Comparison of ENCODE assay signal across 5 mouse cellular contexts in genomic region chr10:30628444-30628843, GRCm38 (mm10). TPM values are rescaled to one million over a fixed set of nuclear protein-coding genes. Genes with fewer than 3 reads are reported as not detected.
DNase-seq lines count a peak whose midpoint lies in the region; TF ChIP-seq lines count a peak whose summit lies in the region.
"Not testable (repeated sequence)": the region's sequence is repeated elsewhere in the genome, so short reads cannot be mapped to it uniquely, and the experiment has no call there.

No protein-coding gene starts in this region.

- not testable (repeated sequence) for H3K79me2 ChIP-seq in CH12.LX (replicated peaks; ENCODE audit: control insufficient read depth, extremely low read depth, insufficient read depth, poor library complexity, severe bottlenecking)

- H3K4me2 ChIP-seq in CH12.LX (ENCODE audit: insufficient read depth, low read depth, poor library complexity, severe bottlenecking): not testable (repeated sequence)

- H3K27ac ChIP-seq in CH12.LX (ENCODE audit: insufficient read depth, low read depth) (peak overlapping the region; percentile 61; the same call in 1 of the 2 replicates), ES-Bruce4 (ENCODE audit: insufficient read depth, low read length) (peak overlapping the region; percentile 97), ES-E14 (ENCODE audit: insufficient read depth, low read depth, low read length, poor library complexity, severe bottlenecking) (peak overlapping the region; percentile 90)

- not testable (repeated sequence) for TF ChIP-seq POLR2A in CH12.LX (IDR thresholded peaks at IDR 0.05; ENCODE audit: low read depth, low read length); ES-Bruce4 (IDR thresholded peaks at IDR 0.05; ENCODE audit: insufficient read depth, low read length)

- not testable (repeated sequence) for TF ChIP-seq RAD21 in CH12.LX (IDR thresholded peaks at IDR 0.05; ENCODE audit: low read depth, low read length)

- not testable (repeated sequence) for TF ChIP-seq CTCF in CH12.LX (conservative IDR thresholded peaks at IDR 0.05 in 1 of 2, IDR thresholded peaks at IDR 0.05 in 1 of 2; ENCODE audit: low read depth in 2 of 2, low read length in 2 of 2); ES-Bruce4 (IDR thresholded peaks at IDR 0.05; ENCODE audit: low read depth, low read length)

- peaks cover 6 to 46% of the 10 kb centered on the region in 2 experiments for H3K4me1 ChIP-seq in CH12.LX (ENCODE audit: control insufficient read depth in 1 of 2, insufficient read depth in 2 of 2)
- H3K4me1 ChIP-seq in ES-Bruce4 (ENCODE audit: control insufficient read depth, insufficient read depth, low read length); ES-E14 (ENCODE audit: control insufficient read depth in 2 of 2, insufficient read depth in 2 of 2, low read length in 2 of 2, poor library complexity in 1 of 2): not testable (repeated sequence)

- peaks cover 13% of the 10 kb centered on the region for H3K9me3 ChIP-seq in CH12.LX (replicated peaks; ENCODE audit: low read length)
- peaks cover 26% of the 10 kb centered on the region for H3K9me3 ChIP-seq in ES-Bruce4 (replicated peaks; ENCODE audit: control insufficient read depth, insufficient read depth, low read length, poor library complexity, severe bottlenecking)
- H3K9me3 ChIP-seq in ES-E14 (ENCODE audit: control insufficient read depth, insufficient read depth, low read depth, low read length): not testable (repeated sequence)

- in situ Hi-C loops in CH12.LX (cut with MboI; ENCODE audit: low pct_ligation_motif_present, low pct_unique_long_range_greater_than_20kb, low sequenced_read_pairs): not testable (repeated sequence)
- in situ Hi-C loops in ES-E14 (cut with MboI; ENCODE audit: low sequenced_read_pairs in 2 of 2, unreplicated experiment in 2 of 2): loop anchor here in 1 of 2 experiments (10.0 kb wide), 1 partner anchor 176 kb away; the partner anchor contains the start of gene Ncoa7

- dilution Hi-C loops in CH12.LX (cut with MboI; ENCODE audit: extremely low pct_ligation_motif_present, extremely low pct_unique_long_range_greater_than_20kb, low sequenced_read_pairs): not testable (repeated sequence)

- DNase-seq in CH12.LX (ENCODE audit: extremely low read depth): peak; percentile 35
- not testable (repeated sequence) for DNase-seq in ES-E14 (ENCODE audit: low read depth, low spot score)
- DNase-seq in R1 (ENCODE audit: low read depth, low spot score): peak; percentile 83
- peak; percentile 35 for DNase-seq in ZHBTc4 (ENCODE audit: low read depth, low spot score)

- H3K9ac ChIP-seq in CH12.LX (ENCODE audit: insufficient read depth, low read depth); ES-Bruce4 (ENCODE audit: low read depth, poor library complexity, severe bottlenecking); ES-E14 (ENCODE audit: insufficient read depth, low read depth, low read length, poor library complexity, severe bottlenecking): not testable (repeated sequence)

- not testable (repeated sequence) for H3K36me3 ChIP-seq in CH12.LX (replicated peaks in 1 of 2; ENCODE audit: control insufficient read depth in 1 of 2, insufficient read depth in 1 of 2, low read length in 1 of 2); ES-Bruce4 (ENCODE audit: control insufficient read depth, insufficient read depth, low read length, poor library complexity, severe bottlenecking); ES-E14 (ENCODE audit: control insufficient read depth, insufficient read depth, low read length, poor library complexity, severe bottlenecking)

- not testable (repeated sequence) for H3K27me3 ChIP-seq in CH12.LX (replicated peaks); ES-Bruce4 (ENCODE audit: control insufficient read depth, insufficient read depth, low read length, poor library complexity, severe bottlenecking)

- not testable (repeated sequence) for H3K4me3 ChIP-seq in CH12.LX (replicated peaks in 1 of 3; ENCODE audit: low read depth in 2 of 3, low read length in 2 of 3, poor library complexity in 1 of 3); ES-Bruce4 (ENCODE audit: low read depth, low read length); ES-E14 (ENCODE audit: insufficient read depth in 1 of 2, low read depth in 1 of 2, low read length in 2 of 2, poor library complexity in 1 of 2, severe bottlenecking in 1 of 2)

- peak; percentile 23; the same call in 1 of the 2 replicates for TF ChIP-seq EP300 in CH12.LX (IDR thresholded peaks at IDR 0.05; ENCODE audit: low read length)
- not testable (repeated sequence) for TF ChIP-seq EP300 in ES-Bruce4 (IDR thresholded peaks at IDR 0.05; ENCODE audit: insufficient read depth, low read depth, low read length)

TF ChIP-seq in CH12.LX, 34 proteins besides CTCF, POLR2A, EP300 and RAD21:
- TF ChIP-seq JUND (conservative IDR thresholded peaks at IDR 0.05; ENCODE audit: low read depth, low read length) (0 out of 2 replicates have a peak, but pooled peaks have one; percentile 8), BHLHE40 (IDR thresholded peaks at IDR 0.05; ENCODE audit: low read depth, low read length) (peak; percentile 52), TCF12 (IDR thresholded peaks at IDR 0.05; ENCODE audit: low read depth, low read length) (peak; percentile 19; the same call in 1 of the 2 replicates), MEF2A (IDR thresholded peaks at IDR 0.05; ENCODE audit: borderline replicate concordance, low read depth, low read length) (peak; percentile 51; the same call in 1 of the 2 replicates)

RNA-seq across cellular contexts. Expression of gene Hint3, which starts 1.0 kb away (rescaled TPM):
- total RNA-seq in CH12.LX (2012; rRNA removed): 9.7 and 14.2 TPM in 2 replicates
- total RNA-seq in CH12.LX (2014; rRNA removed): 16.1 TPM in 2 replicates
- polyA plus RNA-seq in CH12.LX (2012; ENCODE audit: insufficient read length, low read depth): 10.3 and 14.5 TPM in 2 replicates
- polyA plus RNA-seq in ES-Bruce4 (2011; ENCODE audit: insufficient read depth, insufficient read length, low read depth, missing spikeins): 31.0 and 32.4 TPM in 2 replicates
- total RNA-seq in ES-E14 (2012; rRNA removed): 14.6 and 15.0 TPM in 2 replicates

RNA-seq across cellular contexts. Expression of gene Trmt11, which starts 27.9 kb away (rescaled TPM):
- total RNA-seq in CH12.LX (2012; rRNA removed) (11.9 and 15.4 TPM in 2 replicates), CH12.LX (2014; rRNA removed) (40.3 and 45.5 TPM in 2 replicates), ES-E14 (2012; rRNA removed) (17.3 and 21.9 TPM in 2 replicates)
- polyA plus RNA-seq in CH12.LX (2012; ENCODE audit: insufficient read length, low read depth) (21.1 and 24.6 TPM in 2 replicates), ES-Bruce4 (2011; ENCODE audit: insufficient read depth, insufficient read length, low read depth, missing spikeins) (31.4 TPM in 2 replicates)
